Mouse (Mus musculus): ENCODE results near the gene Rprd2. TPM values are rescaled to one million over a fixed set of nuclear protein-coding genes. Genes with fewer than 3 reads are reported as not detected.

Gene Rprd2
- 10 to 100 TPM; 35.5 to 47.7 TPM for total RNA-seq (2021)
- polyA plus RNA-seq (2012; rRNA removed): 12.1 and 13.9 TPM in 2 replicates
- long read RNA-seq, partial matches to known transcripts: 0 of 13 reads
- long read RNA-seq, other reads (novel, unspliced or antisense): 9 of 13 reads

DNA sequence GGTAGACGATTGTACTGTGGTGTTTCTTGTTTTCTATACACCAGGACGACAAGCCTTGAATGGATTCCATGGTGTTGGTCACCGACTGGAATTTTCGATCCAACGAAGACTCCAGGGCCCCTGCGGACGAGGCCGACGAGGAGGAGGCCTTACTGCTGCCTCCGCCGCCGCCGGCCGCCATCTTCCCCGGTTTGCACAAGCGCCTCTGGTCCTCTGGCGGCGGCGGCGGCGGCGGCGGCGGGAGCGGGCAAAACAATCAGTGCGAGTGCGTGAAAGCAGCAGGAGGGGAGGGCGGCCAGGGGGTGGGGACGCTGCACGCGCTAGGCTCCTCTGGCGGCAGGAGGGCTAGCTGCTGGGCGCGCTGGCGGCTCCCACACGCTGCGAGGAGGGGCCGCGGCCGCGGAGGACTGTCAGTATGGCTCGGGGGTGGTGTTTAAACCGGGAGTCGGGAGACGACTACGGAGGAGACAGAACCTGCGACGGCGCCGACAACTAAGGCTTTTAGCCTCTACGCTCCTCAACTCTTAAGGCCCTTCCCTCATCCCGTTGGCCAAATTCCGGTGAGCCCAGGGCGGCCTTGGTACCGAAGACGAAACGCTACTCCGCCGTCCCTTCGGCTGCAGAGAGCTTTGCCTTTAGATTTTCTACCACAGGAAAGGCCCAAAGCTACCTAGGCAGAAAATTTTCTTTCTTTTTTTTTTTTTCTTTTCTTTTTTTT is at the start of gene Rprd2:
TSS of gene Rprd2 (minus strand) at position 293 of the 718 bp plus-strand sequence.
- intact Hi-C loops (cut with DNase I): loop anchor here (5.0 kb wide), 2 partner anchors 116 to 181 kb away; no protein-coding TSS in a partner anchor

DNA sequence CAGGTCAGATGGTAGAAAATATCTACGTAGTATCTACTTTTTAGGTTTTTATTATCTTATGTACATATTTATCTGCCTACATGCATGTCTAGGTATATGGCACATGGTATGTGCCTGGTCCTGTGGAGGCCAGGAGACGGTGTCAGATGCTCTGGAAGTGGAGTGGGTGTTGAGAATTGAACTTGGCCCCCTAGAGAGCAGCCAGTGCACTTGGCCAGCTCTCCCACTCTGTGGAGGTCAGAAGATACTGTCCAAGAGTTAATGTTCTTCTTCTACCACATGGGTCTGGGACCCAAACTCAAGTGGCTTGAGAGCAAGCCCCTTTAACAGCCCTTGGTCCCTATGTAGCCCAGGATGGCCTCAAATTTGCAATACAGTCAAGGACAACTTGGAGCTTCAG is 48.7 kb upstream of the Rprd2 start:
- peaks cover 3% of the 10 kb centered on the region for H3K4me1 ChIP-seq (ENCODE audit: control insufficient read depth, insufficient read depth, low read length)
- no peak for DNase-seq
- TF ChIP-seq EP300 (IDR thresholded peaks at IDR 0.05; ENCODE audit: insufficient read depth, low read depth, low read length) (no peak), POLR2A (IDR thresholded peaks at IDR 0.05; ENCODE audit: insufficient read depth, low read depth, low read length) (no peak), CTCF (IDR thresholded peaks at IDR 0.05) (no peak)
- no peaks in the 10 kb centered on the region for H3K27me3 ChIP-seq (ENCODE audit: control insufficient read depth, insufficient read depth, low read length)
- H3K36me3 ChIP-seq (ENCODE audit: control insufficient read depth, insufficient read depth, low read length): peaks cover 4% of the 10 kb centered on the region
- 78% methylated on average over 2 of the region's 2 CpGs for WGBS
- H3K4me3 ChIP-seq: no peak overlapping the region
- intact Hi-C loops (cut with DNase I): no loop called here
- peaks cover 4% of the 10 kb centered on the region for H3K79me2 ChIP-seq (replicated peaks; ENCODE audit: control insufficient read depth, insufficient read depth, low read length)
- H3K9ac ChIP-seq (ENCODE audit: low read depth, low read length): no peak overlapping the region
- H3K27ac ChIP-seq: no peak overlapping the region

More for the DNA sequence above, at the start of gene Rprd2:
- under 1% methylated on average over 60 of the region's 60 CpGs for WGBS
- TF ChIP-seq POLR2A (IDR thresholded peaks at IDR 0.05; ENCODE audit: insufficient read depth, low read depth, low read length) (no peak; the same call in 1 of the 2 replicates), CTCF (IDR thresholded peaks at IDR 0.05) (0 out of 2 replicates have a peak, but pooled peaks have one; percentile 12), EP300 (IDR thresholded peaks at IDR 0.05; ENCODE audit: insufficient read depth, low read depth, low read length) (no peak)
- Histone ChIP-seq H3K4me1 (ENCODE audit: control insufficient read depth, insufficient read depth, low read length) (peaks cover 2% of the 10 kb centered on the region), H3K9ac (ENCODE audit: low read depth, low read length) (peak within 1 kb of the TSS; percentile 86), H3K4me3 (peak within 1 kb of the TSS; percentile 84), H3K27ac (peak within 1 kb of the TSS; percentile 99), H3K79me2 (replicated peaks; ENCODE audit: control insufficient read depth, insufficient read depth, low read length) (0 out of 2 replicates have a peak, but pooled peaks cover 2% of the 10 kb centered on the region), H3K27me3 (ENCODE audit: control insufficient read depth, insufficient read depth, low read length) (no peaks in the 10 kb centered on the region), H3K36me3 (ENCODE audit: control insufficient read depth, insufficient read depth, low read length) (peaks cover 4% of the 10 kb centered on the region; the same call in 1 of the 2 replicates)
- peak; percentile 86 to 89 for DNase-seq

- TF ChIP-seq POLR2A (IDR thresholded peaks at IDR 0.05; ENCODE audit: insufficient read depth, low read depth, low read length): no peak
- no peak for TF ChIP-seq CTCF (IDR thresholded peaks at IDR 0.05)
- TF ChIP-seq EP300 (IDR thresholded peaks at IDR 0.05; ENCODE audit: insufficient read depth, low read depth, low read length): no peak
- Histone ChIP-seq H3K9ac (ENCODE audit: low read depth, low read length) (no peak overlapping the region), H3K27me3 (ENCODE audit: control insufficient read depth, insufficient read depth, low read length) (no peaks in the 10 kb centered on the region), H3K36me3 (ENCODE audit: control insufficient read depth, insufficient read depth, low read length) (peaks cover 4% of the 10 kb centered on the region), H3K4me1 (ENCODE audit: control insufficient read depth, insufficient read depth, low read length) (peaks cover 2% of the 10 kb centered on the region), H3K27ac (no peak overlapping the region), H3K79me2 (replicated peaks; ENCODE audit: control insufficient read depth, insufficient read depth, low read length) (peaks cover 4% of the 10 kb centered on the region), H3K4me3 (no peak overlapping the region)
- 83% methylated on average over 5 of the region's 5 CpGs for WGBS
- intact Hi-C loops (cut with DNase I): no loop called here
- no peak for DNase-seq
Observed at GRCm38 (mm10) chr3:95866071-95866470, 47.4 kb upstream of the Rprd2 start.

GRCm38 (mm10) chr3:95865571-95865970 is 46.9 kb upstream of the Rprd2 start:
- Histone ChIP-seq H3K36me3 (ENCODE audit: control insufficient read depth, insufficient read depth, low read length) (peaks cover 4% of the 10 kb centered on the region), H3K4me1 (ENCODE audit: control insufficient read depth, insufficient read depth, low read length) (peaks cover under 1% of the 10 kb centered on the region), H3K4me3 (no peak overlapping the region), H3K9ac (ENCODE audit: low read depth, low read length) (peak overlapping the region; percentile 43; the same call in 1 of the 2 replicates), H3K27me3 (ENCODE audit: control insufficient read depth, insufficient read depth, low read length) (no peaks in the 10 kb centered on the region), H3K27ac (peak overlapping the region; percentile 53), H3K79me2 (replicated peaks; ENCODE audit: control insufficient read depth, insufficient read depth, low read length) (peaks cover 4% of the 10 kb centered on the region)
- DNase-seq: no peak
- 89% methylated on average over 20 of the region's 20 CpGs for WGBS
- intact Hi-C loops (cut with DNase I): no loop called here
- TF ChIP-seq POLR2A (IDR thresholded peaks at IDR 0.05; ENCODE audit: insufficient read depth, low read depth, low read length): no peak
- TF ChIP-seq EP300 (IDR thresholded peaks at IDR 0.05; ENCODE audit: insufficient read depth, low read depth, low read length): no peak
- no peak for TF ChIP-seq CTCF (IDR thresholded peaks at IDR 0.05)

DNA sequence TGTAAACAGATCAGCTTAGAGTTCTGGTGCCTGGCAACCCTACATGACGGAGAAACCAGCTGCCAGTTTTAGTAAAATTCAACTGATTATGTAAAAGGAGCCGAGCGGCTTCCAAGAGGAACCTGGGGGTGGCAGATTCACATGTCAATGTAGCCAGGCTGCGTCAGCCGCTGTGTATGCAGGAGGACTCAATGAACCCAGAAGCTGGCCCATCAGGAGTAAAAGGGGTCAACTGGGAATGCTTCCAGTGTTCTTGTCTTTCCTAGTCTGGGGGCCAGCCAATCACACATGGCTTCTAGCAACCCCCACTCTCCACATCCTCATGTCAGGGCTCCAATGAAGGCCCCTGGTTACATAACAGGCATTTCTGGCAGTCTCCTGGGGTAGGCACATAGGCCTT is 46.4 kb upstream of the Rprd2 start:
- DNase-seq: peak; percentile 28 to 55
- intact Hi-C loops (cut with DNase I): no loop called here
- Histone ChIP-seq H3K4me1 (ENCODE audit: control insufficient read depth, insufficient read depth, low read length) (no peaks in the 10 kb centered on the region; the same call in none of the 2 replicates), H3K27me3 (ENCODE audit: control insufficient read depth, insufficient read depth, low read length) (no peaks in the 10 kb centered on the region), H3K79me2 (replicated peaks; ENCODE audit: control insufficient read depth, insufficient read depth, low read length) (peaks cover 4% of the 10 kb centered on the region), H3K9ac (ENCODE audit: low read depth, low read length) (no peak overlapping the region), H3K27ac (peak overlapping the region; percentile 53), H3K4me3 (no peak overlapping the region), H3K36me3 (ENCODE audit: control insufficient read depth, insufficient read depth, low read length) (peaks cover 4% of the 10 kb centered on the region)
- TF ChIP-seq POLR2A (IDR thresholded peaks at IDR 0.05; ENCODE audit: insufficient read depth, low read depth, low read length) (no peak), CTCF (IDR thresholded peaks at IDR 0.05) (no peak), EP300 (IDR thresholded peaks at IDR 0.05; ENCODE audit: insufficient read depth, low read depth, low read length) (no peak)
- 67% methylated on average over 5 of the region's 5 CpGs for WGBS

DNA sequence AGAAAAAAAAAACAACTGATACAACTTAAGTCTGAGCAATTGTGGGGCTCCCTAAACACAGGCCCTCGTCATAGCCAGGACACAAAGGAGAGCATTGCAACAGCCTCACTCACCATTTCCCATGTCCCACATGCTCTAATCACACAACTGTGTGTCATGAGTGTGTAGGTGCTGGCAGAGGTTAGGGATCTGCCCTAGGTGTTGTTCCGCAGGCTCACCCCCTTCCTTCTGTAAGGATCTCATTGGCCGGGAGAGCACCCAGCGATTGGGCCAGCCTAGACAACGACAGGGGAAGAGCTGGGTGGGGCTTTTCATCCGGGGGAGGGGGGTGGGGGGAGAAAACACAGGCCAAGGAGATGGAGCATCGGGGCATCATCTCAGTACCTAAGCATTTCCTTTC is 44.9 kb upstream of the Rprd2 start:
- Histone ChIP-seq H3K9ac (ENCODE audit: low read depth, low read length) (no peak overlapping the region), H3K4me1 (ENCODE audit: control insufficient read depth, insufficient read depth, low read length) (no peaks in the 10 kb centered on the region; the same call in 1 of the 2 replicates), H3K36me3 (ENCODE audit: control insufficient read depth, insufficient read depth, low read length) (peaks cover 4% of the 10 kb centered on the region), H3K79me2 (replicated peaks; ENCODE audit: control insufficient read depth, insufficient read depth, low read length) (peaks cover 1% of the 10 kb centered on the region; the same call in 1 of the 2 replicates), H3K4me3 (no peak overlapping the region), H3K27ac (peak overlapping the region; percentile 38; the same call in 1 of the 2 replicates), H3K27me3 (ENCODE audit: control insufficient read depth, insufficient read depth, low read length) (no peaks in the 10 kb centered on the region)
- intact Hi-C loops (cut with DNase I): no loop called here
- no peak for DNase-seq
- WGBS: 54% methylated on average over 7 of the region's 7 CpGs
- TF ChIP-seq EP300 (IDR thresholded peaks at IDR 0.05; ENCODE audit: insufficient read depth, low read depth, low read length) (no peak), POLR2A (IDR thresholded peaks at IDR 0.05; ENCODE audit: insufficient read depth, low read depth, low read length) (no peak), CTCF (IDR thresholded peaks at IDR 0.05) (no peak)

Data from heart, adult 2 months (tissue).